Mouse (Mus musculus): ENCODE results near the gene Ttc17.

Ttc17 gene

DNA sequence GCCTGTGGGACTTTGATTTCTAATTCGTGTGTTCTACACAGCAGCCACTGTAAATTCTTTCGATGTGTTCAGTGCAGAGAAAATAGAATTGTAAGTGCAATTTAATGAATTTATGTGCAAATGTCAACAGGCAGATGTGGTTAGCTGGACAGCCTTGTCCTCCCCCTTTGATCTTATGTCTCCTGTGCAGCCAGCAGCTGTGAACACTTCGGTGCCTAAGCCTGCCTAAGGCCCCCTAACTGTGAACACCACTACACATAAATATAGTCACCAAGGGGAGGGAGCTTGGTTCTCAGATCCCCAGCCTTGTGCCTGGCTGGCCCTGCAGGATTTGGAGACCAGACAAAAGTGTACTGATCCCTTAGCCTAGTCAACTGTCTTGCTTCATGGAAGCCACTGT is 109.0 kb downstream of the Ttc17 start:
- no peak for DNase-seq (ENCODE audit: low read depth)

GRCm38 (mm10) chr2:94290483-94290882 is 116.0 kb downstream of the Ttc17 start:
- peak; percentile 59 for DNase-seq (ENCODE audit: low read depth)

- DNase-seq (ENCODE audit: low read depth): no peak
Observed at GRCm38 (mm10) chr2:94289659-94290058, 116.8 kb downstream of the Ttc17 start.

GRCm38 (mm10) chr2:94289169-94289568 is 117.3 kb downstream of the Ttc17 start:
- DNase-seq (ENCODE audit: low read depth): no peak

DNA sequence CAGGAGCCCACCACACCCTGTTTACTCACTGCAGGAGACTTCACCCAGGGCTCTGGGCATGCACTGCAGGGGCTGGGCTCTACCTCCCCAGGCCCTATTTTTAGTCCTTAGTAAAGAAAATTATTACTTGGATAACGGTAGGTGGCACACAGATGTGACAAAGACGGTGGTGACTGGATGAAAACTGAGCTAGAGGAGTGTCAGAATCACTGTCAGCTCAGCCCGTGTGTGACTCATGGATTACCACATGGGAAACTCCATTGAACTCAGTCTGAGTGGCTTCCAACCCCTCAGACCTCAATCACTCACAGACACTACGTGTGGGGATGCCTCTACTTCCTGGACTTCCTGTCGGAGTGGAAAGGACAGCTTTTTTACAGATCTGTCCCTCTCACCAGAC is 118.4 kb downstream of the Ttc17 start:
- DNase-seq (ENCODE audit: low read depth): peak; percentile 72

- DNase-seq (ENCODE audit: low read depth): no peak
Observed at GRCm38 (mm10) chr2:94287435-94287834, 119.1 kb downstream of the Ttc17 start.

- peak; percentile 10 for DNase-seq (ENCODE audit: low read depth)
Observed at GRCm38 (mm10) chr2:94283526-94283925, 123.0 kb downstream of the Ttc17 start.

GRCm38 (mm10) chr2:94279596-94279995 is 126.9 kb downstream of the Ttc17 start:
- no peak for DNase-seq (ENCODE audit: low read depth)

- no peak for DNase-seq (ENCODE audit: low read depth)
Observed at GRCm38 (mm10) chr2:94276103-94276502, 130.4 kb downstream of the Ttc17 start.

- no peak for DNase-seq (ENCODE audit: low read depth)
Observed at GRCm38 (mm10) chr2:94275658-94276057, 130.8 kb downstream of the Ttc17 start.

DNA sequence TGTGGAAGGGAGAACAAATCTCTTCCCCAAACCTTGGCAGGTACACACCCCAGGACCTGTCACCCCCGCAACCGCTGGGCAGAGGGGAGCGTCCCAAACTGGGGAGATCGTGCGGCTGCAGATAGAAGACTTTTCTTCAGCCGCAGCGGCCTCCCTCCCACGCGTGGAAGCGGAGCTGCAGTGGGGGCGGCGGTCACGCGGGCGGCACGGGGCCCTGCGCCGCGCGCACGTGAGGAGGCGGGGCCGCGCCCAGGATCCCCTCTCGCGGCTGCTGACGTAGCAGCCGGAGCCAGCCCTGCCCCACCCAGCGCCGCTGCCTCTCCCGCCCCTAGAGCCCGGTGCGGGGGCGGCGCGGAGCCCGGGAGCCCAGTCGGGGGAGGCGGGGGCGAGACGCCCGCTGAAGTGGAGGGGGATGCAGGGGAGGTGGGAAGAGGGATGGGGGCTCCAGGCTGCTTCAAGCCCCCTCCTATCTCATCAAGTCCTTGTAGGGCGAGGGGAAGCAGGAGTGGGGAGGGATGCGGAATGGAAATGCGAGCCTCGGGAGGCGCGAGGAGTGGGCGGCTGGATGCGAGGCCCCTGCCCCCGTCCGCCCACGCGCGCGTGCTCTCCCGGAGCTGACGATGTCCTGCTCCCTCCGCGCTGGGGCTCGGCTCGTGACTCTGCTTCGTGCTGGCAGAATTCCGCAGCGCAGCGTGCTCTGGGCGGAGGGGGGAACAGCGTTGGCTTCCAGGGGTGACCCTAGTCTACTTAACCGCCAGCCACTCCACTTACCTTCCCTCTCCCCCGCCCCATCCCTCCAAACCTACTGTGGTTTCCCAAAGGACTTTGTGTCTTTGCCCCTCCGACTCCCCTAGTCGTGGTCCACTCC is 133.1 kb downstream of the Ttc17 start:
- no peak for DNase-seq (ENCODE audit: low read depth)

DNA sequence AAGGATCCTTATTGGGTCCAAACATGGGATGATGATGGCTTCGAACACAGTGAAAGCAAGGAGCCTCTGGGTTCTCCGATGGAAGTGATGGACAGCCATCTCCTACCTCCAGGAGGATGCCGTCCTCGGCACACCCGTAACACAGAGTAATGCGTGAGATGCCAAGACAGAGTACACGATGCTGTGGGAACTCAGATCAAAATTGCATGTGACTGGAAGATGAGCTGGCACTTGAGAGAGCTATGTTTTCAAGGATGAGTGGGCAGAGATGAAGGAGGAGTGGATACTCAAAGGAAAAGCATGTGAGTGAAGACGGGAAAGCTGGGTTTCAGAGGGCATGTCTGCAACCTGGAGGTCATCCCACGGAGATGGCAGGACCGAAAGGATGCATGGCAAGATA is 135.3 kb downstream of the Ttc17 start:
- no peak for DNase-seq (ENCODE audit: low read depth)

DNA sequence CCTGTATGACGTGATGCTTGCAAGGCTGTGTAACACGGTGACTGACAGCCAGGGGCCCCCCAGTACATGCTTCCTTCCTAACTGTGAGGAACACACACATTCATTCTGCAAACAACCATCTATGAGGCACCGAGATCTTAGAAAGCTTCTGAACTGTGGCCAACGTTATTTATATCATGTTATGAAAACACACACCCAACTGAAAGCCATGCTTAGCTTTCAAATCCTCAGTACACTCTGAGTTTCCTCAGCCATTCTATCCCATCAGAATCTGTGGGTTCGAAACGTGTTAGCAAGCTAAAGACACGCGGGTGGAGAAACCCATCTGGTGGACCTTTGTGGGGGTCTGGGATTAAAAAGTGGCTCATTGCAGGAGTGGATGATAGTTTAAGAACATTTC is 137.7 kb downstream of the Ttc17 start:
- DNase-seq (ENCODE audit: low read depth): no peak

DNA sequence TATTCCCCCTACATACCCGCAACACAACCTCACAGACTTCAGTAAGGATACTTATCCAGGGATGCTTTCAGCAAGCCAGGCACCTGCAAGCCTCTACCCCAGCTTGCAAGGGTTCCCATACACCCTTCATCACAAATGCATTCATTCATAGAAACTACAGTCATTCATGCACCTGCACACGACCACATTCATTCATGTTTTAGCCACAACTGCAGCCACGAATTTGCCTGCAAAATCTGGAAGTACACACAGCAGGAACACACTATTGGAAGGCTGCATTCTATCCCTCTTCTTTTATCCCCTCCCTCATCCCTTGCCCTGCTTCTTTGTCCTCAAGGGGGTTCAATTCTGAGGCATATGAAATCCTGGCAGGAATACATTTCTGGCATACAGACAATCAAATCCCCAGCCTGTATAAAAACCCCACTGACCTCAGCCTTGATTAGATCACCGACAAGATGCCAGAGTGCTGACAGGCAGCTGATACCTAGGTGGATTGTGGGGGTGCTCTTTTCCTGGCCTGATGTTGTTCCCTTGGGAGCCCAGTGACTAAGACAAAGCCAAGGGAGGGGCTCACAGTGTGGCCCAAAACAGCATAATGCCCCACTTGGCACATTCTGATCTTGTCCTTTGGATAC is 139.2 kb downstream of the Ttc17 start:
- DNase-seq (ENCODE audit: low read depth): no peak

DNA sequence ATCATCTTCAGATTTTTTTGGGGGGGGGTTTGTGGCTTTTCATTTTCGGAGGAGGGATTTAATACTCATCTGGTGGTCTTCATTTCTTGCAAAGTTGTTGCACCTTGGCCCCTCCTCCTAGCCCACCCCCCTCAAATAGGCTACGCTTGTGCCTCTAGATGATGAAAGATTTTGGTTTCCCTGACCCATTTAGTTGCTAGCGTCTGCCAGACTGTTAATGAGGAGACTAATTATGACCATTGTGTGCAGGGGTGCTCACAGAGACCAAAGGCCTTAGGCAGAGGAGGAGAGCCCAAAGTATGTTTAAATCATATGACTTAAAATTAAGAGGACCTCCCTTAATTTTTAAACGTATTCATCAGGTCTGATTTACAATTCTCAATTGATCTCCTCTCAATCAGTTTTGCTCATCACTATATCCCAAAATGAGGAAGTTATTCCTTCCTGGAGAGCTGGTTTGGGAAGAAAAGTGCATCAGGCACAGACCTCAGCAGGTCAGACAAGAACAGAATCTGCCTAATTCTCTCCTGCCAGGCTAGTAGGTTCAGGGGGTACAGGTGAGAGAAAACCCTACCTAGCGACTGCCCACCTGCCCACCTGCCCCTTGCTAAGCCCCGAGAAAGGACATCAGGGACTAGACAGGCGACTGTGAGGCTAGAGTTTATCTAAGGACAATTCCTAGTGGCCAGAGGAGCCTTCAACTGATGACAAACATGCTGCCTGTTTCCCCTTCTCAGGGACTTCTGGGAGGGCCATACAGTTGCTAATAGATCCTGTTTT is 139.9 kb downstream of the Ttc17 start:
- DNase-seq (ENCODE audit: low read depth): no peak

DNA sequence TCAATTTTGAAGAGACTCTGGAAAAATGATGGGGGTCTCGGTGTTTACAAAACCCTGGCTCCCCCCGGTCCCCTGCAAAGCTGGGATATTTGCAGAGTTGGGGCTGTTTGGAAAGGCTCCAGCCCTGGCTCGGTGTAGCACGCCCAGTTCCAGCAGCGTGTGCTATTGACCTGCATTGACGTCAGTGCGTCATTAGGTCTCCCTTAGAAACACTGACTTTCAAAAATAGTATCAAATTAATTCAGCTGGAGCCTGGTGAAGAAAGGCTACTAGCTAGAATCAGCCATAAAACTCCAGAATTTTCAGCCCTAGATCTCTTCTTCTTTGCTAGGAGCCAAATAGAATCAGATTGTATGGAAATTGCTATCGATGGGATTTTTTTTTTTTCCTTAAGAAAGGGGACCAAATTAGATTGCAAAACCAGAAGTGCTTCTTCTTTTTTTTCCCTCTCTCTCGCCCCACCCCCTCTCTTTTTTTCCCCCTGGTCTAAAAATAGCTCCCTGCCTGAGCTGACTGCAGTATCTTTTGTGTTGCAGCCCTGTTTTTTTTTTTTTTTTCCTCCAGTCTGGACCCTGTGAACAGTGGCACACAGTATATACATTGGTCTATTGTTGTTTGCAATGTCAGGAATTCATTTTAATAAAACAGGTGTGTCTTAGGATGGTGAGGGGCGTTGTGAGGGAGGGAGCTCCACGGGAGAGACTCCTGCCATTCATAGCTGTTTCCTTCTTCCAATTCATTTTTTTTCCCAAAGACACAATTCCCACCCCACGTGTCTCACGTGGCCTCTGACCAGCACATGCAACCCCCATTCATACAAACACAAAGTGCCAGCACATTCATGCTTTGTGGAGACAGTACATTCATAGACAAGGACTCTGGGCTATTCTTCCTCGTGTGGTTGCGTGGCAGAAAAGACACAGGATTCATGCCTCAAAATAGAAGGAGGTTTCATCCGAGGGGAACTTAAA is 141.0 kb downstream of the Ttc17 start:
- DNase-seq (ENCODE audit: low read depth): peak; percentile 8

DNA sequence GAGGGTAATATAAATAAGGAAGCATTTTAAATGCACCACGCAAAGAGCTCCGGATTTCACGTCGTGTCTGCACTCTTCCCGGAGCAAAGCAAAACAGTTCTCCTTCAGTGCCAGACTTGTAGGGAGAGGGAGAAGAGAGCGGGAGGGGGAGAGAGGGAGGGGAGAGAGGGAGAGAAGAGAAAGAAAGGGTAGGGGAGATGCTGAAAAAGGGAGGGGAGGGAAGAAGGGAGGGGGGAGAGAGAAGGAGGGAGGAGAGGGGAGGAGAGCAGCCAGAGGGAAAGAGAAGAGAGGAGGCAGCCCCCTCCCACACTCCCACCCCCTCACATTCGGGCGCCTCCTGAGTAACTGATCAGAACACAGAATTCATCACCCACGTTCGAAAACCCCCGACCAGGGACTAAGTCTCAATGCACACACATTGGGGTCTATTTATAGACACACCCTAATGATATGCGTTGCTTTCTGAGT is 141.8 kb downstream of the Ttc17 start:
- DNase-seq (ENCODE audit: low read depth): no peak

GRCm38 (mm10) chr2:94264006-94264405 is 142.5 kb downstream of the Ttc17 start:
- DNase-seq (ENCODE audit: low read depth): no peak

- DNase-seq (ENCODE audit: low read depth): no peak
Observed at GRCm38 (mm10) chr2:94263530-94263937, 143.0 kb downstream of the Ttc17 start.

- no peak for DNase-seq (ENCODE audit: low read depth)
Observed at GRCm38 (mm10) chr2:94262917-94263529, 143.5 kb downstream of the Ttc17 start.

GRCm38 (mm10) chr2:94254102-94254501 is 152.4 kb downstream of the Ttc17 start:
- peak; percentile 38 for DNase-seq (ENCODE audit: low read depth)
